Mouse (Mus musculus): Measurements from ENCODE around the gene Dennd1a. TPM values are rescaled to one million over a fixed set of nuclear protein-coding genes. Genes with fewer than 3 reads are reported as not detected.
A peak's percentile ranks its signal among the peaks of the same experiment; 100 is the strongest.

Dennd1a gene
- total RNA-seq, 2 experiments from 2014 or later, result 28.3 to 29.8 TPM

- no peak for DNase-seq
Observed at GRCm38 (mm10) chr2:38111655-38112351, 175.4 kb downstream of the Dennd1a start.

DNA sequence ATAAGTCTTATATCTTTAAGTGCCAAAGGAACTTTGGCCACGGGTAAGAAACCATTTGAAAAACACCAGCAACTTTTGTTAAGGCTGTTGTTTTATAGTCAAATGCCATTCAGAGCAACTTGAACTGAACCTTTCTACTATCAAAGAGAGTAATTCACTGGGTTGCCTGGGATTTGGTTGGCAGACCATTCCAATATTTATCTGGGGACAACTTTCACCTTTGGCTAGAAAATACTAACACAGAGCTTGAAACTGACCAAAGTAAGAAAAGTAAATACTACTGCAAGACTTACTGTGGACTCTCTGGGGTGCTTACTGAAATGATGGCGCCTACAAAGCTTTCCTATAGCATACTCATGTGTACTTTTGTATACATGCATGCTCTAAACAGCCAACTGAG, 178.6 kb downstream of the Dennd1a start:
- no peak for DNase-seq

GRCm38 (mm10) chr2:38102674-38103073, 184.5 kb downstream of the Dennd1a start:
- DNase-seq, result no peak

DNA sequence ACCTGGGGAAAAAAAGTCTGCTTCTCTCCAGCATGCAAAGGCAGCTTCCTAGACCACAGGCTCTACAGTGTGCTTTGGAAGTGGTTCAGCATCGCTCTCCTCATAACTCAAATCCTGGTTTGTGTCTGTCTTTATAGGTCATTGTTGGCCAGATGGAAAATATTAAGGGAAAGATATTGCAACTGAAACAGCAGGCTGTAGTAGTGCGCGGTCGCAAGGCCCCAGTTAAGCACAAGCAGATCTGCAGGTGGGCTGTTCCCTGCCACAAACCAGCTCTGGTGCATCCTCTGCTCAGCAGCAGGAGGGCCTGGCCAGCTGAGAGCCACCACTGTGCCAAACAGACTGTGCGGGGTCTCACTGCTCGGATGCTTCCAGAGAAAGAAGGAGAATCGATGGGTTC, 186.9 kb downstream of the Dennd1a start:
- DNase-seq, result peak; percentile 9

DNA sequence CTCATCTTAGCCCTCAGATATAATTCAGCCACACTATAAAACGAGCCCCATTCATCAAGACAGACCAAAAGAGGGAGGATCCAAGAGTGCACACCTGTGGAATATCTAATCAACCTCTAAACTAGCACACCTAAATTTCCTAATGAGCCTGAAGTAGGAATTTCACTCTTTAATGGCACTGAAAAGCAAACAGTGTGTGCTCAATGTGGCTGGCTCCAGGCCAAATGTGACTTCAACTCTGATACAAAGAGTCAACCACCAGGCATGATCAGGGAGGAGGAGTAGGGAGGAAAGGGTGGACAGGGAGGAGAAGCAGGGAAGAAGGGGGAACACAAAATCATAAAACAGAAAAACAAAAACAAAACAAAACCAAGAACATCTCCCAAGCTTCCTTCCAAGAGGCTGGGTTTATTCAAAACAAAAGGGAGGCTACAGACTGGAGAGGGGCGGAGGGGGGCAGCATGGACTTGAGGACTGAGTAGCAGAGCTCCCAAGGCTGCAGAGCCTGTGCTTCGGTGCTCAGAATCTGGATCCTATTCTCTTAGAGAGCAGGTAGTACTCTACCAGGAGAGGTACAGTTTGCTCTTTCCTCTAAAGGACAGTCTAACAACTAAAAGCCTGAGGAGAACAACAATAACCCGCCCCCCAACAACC, 187.9 kb downstream of the Dennd1a start:
- DNase-seq, result peak; percentile 17

- no peak for DNase-seq
Observed at GRCm38 (mm10) chr2:38097469-38097868, 189.7 kb downstream of the Dennd1a start.

DNA sequence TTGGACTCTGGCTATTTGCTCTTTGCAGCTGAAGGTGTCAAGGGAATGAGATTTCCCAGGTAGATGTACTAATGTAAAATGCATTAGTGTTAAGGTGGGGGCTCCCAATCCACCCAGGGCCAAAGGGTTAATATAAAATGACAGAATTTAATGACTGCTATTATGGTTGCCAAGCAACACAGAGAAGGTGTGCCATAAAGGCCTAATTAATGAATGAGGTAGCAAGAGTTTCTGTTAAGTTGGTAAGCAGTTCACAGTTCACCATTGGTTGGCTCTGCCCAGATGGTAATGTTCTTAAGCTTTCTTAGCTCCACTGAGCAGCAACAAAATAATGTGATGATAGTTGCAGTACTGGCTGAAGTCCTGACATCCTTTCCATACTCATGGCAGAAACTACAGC, 190.9 kb downstream of the Dennd1a start:
- DNase-seq, result no peak

GRCm38 (mm10) chr2:38094380-38095163, 192.6 kb downstream of the Dennd1a start:
- DNase-seq, result no peak

DNA sequence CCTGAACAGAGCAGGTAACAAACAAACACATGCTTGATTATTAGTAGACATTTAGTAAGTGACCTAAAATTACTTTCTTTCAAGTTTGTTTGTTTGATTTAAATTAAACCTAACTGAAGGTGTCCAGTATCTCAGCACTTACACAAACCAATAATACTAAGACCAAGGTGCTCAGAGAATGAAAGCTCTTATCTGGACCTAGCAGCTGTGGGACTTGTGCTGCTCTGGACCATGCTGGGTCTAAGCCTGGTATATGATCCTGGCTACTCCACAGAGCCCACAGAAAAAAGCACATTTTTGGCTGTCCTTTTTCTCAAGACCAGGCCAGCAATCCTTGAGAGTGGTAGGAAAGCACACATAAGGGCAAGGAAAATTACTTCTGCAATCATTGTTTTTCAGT, 193.2 kb downstream of the Dennd1a start:
- DNase-seq, result no peak

DNA sequence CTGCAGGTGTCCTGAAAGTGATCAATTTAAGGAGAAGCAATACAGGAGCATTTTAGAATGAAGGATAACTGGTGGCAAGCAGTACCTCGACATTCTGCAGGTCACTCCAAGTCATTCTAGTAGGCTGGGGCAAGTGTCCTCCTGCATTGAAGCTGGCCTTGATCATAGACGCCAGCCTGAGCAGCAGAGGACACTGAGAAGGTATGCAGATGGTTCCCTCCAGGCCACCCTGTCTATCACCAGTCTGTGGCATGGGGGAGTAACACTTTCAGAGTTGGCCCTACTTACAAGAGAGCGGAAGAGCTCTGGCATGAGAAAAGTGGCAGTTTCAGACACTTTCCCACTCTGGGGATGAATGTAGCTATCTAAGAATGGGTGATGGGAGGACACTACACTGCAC, 193.9 kb downstream of the Dennd1a start:
- DNase-seq, result no peak

DNA sequence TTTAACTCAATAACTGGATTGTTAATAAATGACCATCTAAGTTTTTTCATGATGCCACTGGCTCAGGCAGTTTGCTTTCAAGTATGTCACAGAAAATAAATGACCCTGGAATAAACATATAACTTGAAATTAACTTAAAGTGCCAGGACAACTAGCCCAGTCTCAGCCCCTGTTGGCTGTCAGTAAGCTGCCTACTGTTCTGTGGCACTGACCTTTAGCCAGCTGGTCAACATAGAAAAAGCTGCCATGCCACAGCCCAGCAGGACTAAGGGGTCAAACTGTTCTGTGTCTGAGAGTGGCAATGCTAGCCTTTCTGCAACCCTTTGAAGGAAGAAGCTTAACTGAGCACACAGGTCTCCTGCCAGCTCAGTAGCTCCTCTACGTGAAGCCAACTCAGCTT, 198.8 kb downstream of the Dennd1a start:
- no peak for DNase-seq

DNA sequence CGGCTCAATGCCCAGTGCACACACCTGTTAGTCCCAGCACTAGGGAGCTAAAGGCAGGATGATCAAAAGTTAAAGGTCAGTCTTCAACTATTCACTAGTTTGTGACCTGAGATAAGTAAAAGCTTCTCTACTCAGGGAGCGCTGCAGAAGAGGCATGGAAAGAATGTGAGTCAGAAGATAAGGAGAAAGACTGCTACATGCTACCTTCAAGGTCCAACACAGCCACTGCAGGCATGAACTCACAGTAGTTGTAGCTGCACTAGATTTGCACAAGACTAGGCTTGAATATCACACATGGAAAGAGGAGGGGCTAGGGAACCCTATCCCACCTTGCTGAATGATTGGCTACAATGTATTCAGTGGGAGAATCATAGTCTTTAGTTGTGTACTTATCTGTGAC, 202.1 kb downstream of the Dennd1a start:
- no peak for DNase-seq

DNA sequence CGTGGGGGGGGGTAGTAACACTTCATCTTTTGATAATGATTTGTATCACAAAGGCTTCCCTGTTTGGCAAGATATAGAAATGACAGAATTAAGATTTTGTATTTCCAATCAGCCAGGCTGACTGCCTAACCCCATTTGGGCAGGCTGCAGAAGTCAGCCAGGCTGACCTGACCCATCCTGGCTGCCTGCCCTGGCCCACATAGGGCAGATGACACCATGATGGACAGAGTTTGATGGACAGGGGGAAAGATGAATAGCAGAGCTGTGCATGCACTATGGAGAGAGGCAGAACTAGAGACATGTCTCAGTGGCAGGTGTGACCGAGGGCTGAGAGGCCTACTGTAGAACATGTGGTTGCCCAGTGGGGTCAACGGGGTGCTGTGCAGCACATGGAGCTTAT, 203.9 kb downstream of the Dennd1a start:
- no peak for DNase-seq

DNA sequence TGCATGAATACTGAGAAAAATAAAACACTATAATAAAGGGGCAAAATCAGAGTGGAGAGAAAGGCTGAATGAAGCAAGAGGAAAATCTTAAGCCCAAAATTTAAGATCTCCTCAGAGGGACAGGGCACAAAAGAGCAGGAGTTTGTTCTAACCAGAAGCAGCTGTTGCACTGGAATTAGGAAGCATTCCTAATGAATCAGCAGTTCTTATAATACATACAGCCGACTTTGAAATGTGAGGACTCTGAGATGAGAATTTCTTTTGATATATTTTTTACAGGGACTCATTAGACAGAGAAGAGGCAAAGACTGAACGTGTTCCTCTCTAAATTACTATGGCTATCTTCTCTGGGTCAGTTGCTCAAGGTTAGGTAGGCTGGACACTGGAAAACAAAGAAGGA, 212.7 kb downstream of the Dennd1a start:
- DNase-seq, result no peak

GRCm38 (mm10) chr2:38072061-38072460, 215.1 kb downstream of the Dennd1a start:
- DNase-seq, result no peak

DNA sequence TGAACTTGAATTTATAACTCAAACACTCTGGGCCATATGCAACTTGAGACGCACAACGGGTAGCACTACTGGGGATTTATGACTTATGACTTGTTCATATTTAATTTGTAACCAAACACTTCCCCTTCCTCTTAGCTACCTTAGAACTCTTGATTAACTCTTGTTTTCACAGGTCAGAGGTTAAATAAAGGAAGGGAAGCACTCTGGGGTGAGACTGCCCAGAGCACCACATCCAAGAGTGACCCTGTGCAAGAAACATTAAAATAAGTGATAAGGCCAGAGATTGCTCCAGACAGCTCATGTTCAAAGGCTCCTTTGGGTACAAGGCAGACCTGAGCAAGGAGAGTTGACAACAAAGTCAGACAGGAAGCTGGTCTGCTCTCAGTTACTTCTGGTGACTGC, 219.0 kb downstream of the Dennd1a start:
- DNase-seq, result no peak

DNA sequence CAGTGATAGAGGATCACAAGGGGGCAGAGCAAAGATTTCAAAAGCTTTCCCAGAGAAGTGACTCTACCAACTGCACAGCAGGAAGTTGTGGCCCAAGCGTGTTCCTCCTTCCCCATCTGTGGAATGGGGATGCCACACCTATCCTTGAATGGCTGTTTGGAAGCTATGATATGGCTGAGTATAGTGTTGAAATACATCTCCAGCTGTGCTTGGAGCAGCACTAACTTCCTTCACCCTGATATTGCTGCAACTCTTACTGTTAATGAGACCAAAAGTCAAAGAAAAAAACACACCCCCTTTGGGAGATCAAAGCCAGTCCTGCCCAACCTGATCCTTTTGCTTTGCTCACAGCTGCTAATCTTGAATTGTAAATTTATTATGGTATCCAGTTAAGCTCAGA, 221.3 kb downstream of the Dennd1a start:
- no peak for DNase-seq

DNA sequence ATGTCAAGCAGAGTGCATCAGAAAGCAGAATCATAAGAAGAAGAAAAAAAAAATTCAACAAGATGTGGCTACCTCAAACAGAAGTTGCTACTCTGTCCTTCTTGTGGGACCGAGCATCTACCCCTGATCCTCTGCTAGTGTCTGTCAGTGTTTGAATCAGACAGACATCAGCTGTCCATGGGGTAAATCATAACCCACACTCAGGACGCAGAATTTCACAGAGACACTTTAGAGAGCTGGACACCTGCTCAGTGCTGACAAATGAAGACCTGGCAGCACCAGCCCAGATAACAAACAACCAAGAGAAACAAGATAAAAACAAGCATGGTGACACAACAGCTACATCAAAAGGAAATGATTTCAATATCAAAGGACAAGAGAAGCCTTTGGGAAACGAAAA, 222.9 kb downstream of the Dennd1a start:
- no peak for DNase-seq

DNA sequence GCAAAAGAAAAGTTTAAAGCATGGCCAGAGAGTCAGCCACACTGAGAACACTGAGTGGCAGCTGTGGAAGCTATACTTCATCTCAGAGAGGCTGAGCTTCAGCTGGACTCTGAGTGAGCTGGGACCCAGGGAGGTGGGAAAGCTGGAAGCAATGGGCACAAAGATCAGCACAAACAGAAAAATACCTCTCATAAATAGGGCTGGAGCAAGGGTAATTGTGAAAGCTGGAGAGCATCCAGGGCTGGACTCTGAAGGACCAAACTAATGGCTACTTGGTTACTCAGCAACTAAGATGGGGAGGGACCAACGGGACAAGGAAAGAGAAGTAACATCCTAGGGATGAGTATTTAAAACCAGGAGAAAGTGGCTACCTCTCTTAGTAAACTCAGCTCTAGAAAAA, 225.0 kb downstream of the Dennd1a start:
- DNase-seq, result no peak

GRCm38 (mm10) chr2:38061474-38061873, 225.7 kb downstream of the Dennd1a start:
- DNase-seq, result no peak

GRCm38 (mm10) chr2:38052440-38052839, 234.8 kb downstream of the Dennd1a start:
- DNase-seq, result no peak

DNA sequence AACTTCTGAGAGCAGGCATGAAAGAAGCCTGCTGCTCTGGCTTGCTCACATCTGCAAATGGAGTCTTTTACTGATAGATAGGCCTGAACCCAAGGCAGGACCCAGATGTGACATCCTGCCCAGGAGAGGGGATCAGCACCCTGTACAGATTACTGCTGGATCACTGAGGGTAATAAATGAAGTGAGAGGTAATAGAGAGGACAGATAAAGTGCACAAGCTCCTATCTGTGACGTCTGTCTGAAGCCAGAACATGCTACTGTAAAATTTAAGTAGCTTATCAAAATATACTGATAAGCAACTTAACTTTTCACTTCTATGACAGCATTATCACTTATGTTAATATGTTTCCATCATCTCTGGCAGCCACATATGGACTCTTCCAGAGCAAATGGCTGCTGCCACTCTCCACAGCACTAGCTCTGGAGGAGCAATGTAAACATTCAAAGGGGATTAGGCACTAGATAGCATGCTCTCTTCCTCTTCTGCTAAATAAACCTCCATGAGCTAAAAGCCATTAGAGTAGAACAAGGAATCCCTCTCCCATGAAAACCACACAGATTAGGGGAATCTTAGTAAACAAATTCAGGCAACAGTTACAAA, 235.6 kb downstream of the Dennd1a start:
- no peak for DNase-seq

DNA sequence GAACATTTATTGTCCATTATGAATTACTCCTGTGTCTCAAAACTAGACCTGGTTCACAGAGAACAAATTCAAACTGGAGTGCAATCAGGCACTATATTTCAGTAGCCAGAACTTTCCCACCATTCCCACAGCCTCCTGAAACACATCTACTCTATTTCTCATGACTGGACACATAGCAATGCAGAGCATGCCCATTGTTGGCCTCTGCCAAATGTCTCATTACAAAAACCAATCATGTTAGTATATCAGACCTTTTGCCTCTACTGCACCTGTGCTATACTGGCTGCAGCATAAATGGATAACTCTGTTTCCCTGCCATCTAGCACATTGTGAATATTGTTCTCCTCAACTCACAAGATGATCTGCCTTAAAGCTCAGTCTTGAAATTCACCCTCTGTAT, 238.2 kb downstream of the Dennd1a start:
- DNase-seq, result no peak
